Mouse (Mus musculus): ENCODE results near the gene Rfc4. TPM values are rescaled to one million over a fixed set of nuclear protein-coding genes. Genes with fewer than 3 reads are reported as not detected.
"Not testable (repeated sequence)": the region's sequence is repeated elsewhere in the genome, so short reads cannot be mapped to it uniquely, and the experiment has no call there.

Gene Rfc4
- total RNA-seq, 2 experiments from 2014 or later, result 14.5 to 15.8 TPM

- intact Hi-C loops (cut with DNase I), result no loop called here
- DNase-seq, result no peak
Measured at GRCm38 (mm10) chr16:23106121-23106520, 21.4 kb downstream of the Rfc4 start.

- intact Hi-C loops (cut with DNase I), result no loop called here
- DNase-seq, result no peak
Measured at GRCm38 (mm10) chr16:23103841-23104240, 23.7 kb downstream of the Rfc4 start.

GRCm38 (mm10) chr16:23103038-23103745, 24.3 kb downstream of the Rfc4 start:
- intact Hi-C loops (cut with DNase I), result no loop called here
- DNase-seq, result peak; percentile 40 to 43

GRCm38 (mm10) chr16:23102340-23103037, 25.0 kb downstream of the Rfc4 start:
- intact Hi-C loops (cut with DNase I), result no loop called here
- no peak for DNase-seq

GRCm38 (mm10) chr16:23100613-23101012, 26.9 kb downstream of the Rfc4 start:
- DNase-seq, result no peak
- intact Hi-C loops (cut with DNase I), result no loop called here

GRCm38 (mm10) chr16:23100099-23100575, 27.4 kb downstream of the Rfc4 start:
- DNase-seq, result peak in 1 of 2 experiments; percentile 63
- intact Hi-C loops (cut with DNase I), result no loop called here

GRCm38 (mm10) chr16:23099632-23100031, 27.9 kb downstream of the Rfc4 start:
- no peak for DNase-seq

GRCm38 (mm10) chr16:23098105-23098452, 29.5 kb downstream of the Rfc4 start:
- intact Hi-C loops (cut with DNase I), result not testable (repeated sequence)

More at GRCm38 (mm10) chr16:23099632-23100031, 27.9 kb downstream of the Rfc4 start:
- intact Hi-C loops (cut with DNase I), result no loop called here

DNA sequence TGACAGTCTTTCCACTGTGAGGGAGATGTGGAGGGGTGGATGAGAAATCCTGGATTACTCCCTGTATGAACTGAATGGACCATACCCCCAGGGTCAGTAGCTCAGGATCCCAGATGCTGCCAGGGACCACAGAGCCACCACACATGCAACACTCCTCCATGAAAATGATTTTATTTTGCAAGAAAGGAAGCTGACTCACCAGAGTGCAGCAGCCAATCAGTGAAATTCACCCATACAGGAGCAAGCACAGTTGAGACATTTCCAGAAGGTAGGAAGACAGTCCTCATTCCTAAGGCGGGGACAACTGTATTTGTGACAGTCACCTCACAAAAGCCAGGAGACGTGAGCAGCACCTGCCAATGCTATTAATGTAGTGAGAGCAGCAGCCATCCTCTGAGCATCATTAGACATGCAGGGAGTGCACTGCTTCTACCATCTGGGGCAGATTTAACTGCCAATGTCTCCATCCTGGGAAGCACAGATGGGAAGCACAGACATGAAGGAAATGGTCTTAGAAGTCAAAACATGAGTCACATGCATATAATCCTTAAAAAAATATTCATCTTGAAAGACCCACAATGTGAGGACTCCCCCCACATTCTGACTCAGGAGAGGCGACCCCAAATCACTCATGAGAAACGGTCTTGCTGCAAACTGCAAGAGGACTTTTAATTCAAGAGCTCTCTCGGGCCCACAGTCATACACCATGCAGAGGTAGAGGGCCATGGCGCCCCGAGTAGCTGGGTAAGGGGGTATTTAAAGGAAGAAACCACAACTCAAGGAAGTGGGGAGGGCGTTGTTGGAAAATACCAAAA, 30.0 kb downstream of the Rfc4 start:
- DNase-seq; intact Hi-C loops (cut with DNase I): not testable (repeated sequence)

More at GRCm38 (mm10) chr16:23098105-23098452, 29.5 kb downstream of the Rfc4 start:
- DNase-seq, result not testable (repeated sequence)

- DNase-seq; intact Hi-C loops (cut with DNase I): not testable (repeated sequence)
Measured at GRCm38 (mm10) chr16:23096886-23097285, 30.7 kb downstream of the Rfc4 start.

- intact Hi-C loops (cut with DNase I); DNase-seq: not testable (repeated sequence)
Measured at GRCm38 (mm10) chr16:23095581-23095980, 32.0 kb downstream of the Rfc4 start.

- DNase-seq, result no peak
- intact Hi-C loops (cut with DNase I), result no loop called here
Measured at GRCm38 (mm10) chr16:23094136-23094535, 33.4 kb downstream of the Rfc4 start.

DNA sequence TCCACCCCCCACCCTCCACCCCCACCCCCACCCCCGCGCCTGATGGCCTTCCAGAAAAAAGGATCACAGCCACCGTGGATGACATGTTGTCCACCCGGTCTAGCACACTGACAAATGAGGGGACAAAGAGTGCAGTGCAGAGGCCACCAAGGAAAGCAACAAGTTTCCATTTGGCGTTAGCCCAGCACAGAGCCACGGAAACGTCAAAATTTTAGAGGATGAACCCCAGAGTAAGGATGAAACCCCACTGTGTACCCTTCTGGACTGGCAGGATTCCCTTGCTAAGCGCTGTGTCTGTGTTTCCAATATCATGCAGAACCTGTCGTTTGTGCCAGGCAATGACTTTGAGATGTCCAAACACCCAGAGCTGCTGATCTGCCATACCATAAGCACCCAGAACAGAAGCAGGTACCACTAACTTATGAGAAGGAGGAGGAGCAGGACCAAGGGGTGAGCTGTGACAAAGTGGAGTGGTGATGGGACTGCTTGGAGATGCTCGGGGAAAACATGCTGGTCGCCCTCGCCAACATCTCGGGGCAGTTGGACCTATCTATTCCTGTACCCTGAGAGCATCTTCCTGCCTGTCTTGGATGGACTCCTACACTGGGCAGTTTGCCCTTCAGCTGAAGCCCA, 34.1 kb downstream of the Rfc4 start:
- DNase-seq, result no peak
- intact Hi-C loops (cut with DNase I), result no loop called here

- intact Hi-C loops (cut with DNase I); DNase-seq: not testable (repeated sequence)
Measured at GRCm38 (mm10) chr16:23091345-23091744, 36.2 kb downstream of the Rfc4 start.

- intact Hi-C loops (cut with DNase I), result loop anchor here (5.0 kb wide), 1 partner anchor 314 kb away; no protein-coding TSS in a partner anchor
- not testable (repeated sequence) for DNase-seq
Measured at GRCm38 (mm10) chr16:23088491-23088890, 39.0 kb downstream of the Rfc4 start.

- not testable (repeated sequence) for DNase-seq
- intact Hi-C loops (cut with DNase I), result loop anchor here (1.0 to 5.0 kb wide), 2 partner anchors 48 to 315 kb away; no protein-coding TSS in a partner anchor
Measured at GRCm38 (mm10) chr16:23087712-23088111, 39.8 kb downstream of the Rfc4 start.

- DNase-seq, result not testable (repeated sequence)
- intact Hi-C loops (cut with DNase I), result loop anchor here (1.0 to 5.0 kb wide), 2 partner anchors 48 to 315 kb away; no protein-coding TSS in a partner anchor
Measured at GRCm38 (mm10) chr16:23087159-23087558, 40.4 kb downstream of the Rfc4 start.

GRCm38 (mm10) chr16:23077516-23077915, 50.0 kb downstream of the Rfc4 start:
- DNase-seq; intact Hi-C loops (cut with DNase I): not testable (repeated sequence)

Data from heart, postnatal 10 days (tissue).